Mouse (Mus musculus) adrenal gland (tissue): ENCODE results near the gene Nell2.

Source experiments
- intact Hi-C: fragments of 180-260 bp; cut with DNase I; formaldehyde crosslinking; loops from one replicate; pipeline ENCODE4 v1.15.1; 2025

Gene Nell2

DNA sequence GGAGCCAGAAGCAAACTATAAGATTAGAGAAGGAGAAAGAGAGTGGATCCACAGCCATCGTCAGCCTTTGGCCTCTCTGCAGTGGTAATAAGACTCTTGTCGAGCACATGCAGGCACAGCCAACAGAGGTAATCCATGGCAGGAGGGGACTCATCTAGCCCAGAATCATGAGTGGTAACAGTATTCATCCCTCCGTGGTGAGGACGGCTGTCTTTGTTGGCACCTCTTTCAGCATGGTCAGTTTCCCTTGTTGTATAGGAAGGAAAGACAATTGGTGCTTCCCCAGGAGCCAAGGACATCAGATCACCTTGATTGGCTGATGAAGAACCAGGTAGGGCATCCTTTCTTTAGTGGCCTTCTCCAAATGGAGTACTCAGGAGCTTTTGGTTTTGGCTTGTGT, 419.7 kb downstream of the Nell2 start:
- intact Hi-C loops = no loop called here

DNA sequence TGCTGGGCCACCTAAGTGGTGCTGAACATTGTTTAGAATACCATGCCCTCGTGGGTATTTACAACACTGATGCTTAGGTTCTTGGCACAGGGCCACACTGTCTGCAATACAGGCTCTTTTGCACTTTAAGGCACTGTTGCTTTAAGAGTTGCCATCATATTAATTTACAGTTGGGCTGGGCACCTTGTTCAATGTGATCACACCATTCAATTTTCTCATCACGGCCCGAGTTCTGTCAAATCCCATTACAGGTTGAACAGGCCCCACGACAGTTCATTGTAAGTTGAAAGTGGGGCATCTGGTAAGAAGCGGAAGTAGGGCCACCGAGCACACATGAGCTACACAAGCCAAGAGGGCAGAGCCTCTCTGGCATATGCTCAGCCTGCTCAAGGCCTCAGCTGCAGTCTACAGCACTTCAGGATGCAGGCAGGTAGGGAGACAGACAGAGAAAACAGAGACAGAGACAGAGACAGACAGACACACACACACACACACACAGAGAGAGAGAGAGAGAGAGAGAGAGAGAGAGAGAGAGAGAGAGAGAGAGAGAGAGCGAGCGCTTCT, 421.0 kb downstream of the Nell2 start:
- intact Hi-C loops = no loop called here

DNA sequence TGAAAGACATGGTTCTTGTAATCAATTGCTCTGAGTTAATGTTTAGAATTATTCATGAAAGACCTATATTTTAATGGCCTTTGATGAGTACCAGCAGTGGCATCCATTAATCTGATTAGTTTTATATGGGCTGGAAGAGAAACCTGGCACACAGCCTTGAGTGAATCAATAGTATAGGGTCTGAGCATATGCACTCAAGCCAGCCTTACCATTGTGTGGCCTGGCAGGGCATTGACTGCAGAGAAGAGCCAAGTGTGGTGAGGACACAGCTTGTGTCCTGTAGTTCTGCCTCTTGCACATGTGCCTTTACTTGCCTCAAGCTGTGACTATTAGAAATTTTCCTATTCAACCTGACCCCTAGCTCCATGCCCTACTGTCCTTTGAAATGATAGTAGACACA, 426.8 kb downstream of the Nell2 start:
- intact Hi-C loops = no loop called here

DNA sequence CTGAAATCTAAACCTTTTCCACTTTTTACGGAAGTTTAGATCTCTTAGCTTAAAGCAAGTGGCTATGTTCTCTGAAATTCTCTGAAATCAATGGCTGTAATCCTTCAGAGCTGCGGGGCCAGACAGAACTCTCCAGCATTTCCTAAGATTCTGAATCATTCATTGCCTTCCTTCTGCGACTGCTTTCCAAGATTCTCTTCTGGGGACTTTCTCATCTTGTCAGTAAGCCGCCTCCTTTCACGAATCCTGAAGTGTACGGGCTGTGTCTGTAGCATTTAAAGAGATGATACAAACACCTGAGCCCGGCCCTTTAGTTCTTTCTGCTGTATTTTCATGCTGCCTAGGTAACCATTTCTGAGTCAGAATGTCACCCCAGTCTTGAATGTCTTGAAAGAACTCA, 428.2 kb downstream of the Nell2 start:
- intact Hi-C loops = no loop called here

DNA sequence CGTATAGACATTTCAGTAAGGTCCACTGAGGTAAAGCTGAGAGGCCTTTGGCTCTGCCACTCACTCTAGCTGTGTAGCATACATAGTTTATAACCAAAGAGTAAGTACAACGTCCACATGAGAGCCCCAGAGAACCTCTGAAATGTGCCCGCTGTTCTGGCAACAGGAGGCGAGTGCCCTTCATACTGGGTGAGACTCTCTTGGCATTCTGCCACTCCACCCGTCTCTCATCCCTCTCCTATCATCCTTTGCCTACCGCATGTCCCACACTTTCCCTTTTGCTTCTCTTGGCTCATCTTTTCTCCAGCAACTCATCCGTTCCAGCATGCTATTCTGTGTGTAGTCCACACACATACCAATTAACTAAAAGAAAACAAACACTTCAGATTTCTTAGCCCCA, 442.4 kb downstream of the Nell2 start:
- intact Hi-C loops = no loop called here

DNA sequence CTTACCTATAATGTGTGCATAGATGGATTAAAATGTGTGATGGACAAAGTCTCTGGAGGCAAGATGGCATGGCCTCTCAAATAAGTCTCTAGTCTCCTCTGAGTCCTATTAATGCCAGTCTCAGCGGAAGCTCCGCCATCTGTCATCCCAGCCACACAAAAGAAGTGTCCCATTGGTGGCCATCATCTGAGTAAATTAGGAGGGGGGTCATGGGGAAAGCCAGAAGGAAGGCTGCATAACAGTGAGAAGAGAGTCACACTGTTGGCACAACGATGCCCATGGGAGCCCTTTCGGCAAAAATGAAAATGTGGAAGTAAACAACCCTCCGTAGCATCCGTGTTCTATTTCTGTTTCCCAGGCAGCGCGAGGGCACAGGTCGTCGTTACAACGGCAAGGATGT, 446.7 kb downstream of the Nell2 start:
- intact Hi-C loops = no loop called here

DNA sequence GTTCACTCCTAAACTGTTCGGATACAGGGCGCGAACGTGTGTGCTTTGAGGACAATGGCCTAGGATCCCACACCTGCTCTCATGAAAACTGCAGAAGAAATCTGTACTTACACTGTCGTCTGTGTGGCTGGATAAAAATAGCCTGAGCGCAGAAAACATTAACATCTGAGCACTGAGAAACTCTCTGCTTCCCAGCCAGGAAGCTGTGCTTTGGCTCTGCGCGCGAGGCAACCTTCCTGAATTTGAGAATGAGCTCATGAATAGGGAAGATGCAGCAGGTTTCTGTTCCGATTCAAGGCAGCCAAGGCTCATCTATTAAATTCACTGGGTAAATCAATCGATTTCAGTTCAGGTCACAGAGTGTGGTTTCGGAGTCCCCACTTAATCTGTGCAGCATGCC, 453.0 kb downstream of the Nell2 start:
- intact Hi-C loops = no loop called here

DNA sequence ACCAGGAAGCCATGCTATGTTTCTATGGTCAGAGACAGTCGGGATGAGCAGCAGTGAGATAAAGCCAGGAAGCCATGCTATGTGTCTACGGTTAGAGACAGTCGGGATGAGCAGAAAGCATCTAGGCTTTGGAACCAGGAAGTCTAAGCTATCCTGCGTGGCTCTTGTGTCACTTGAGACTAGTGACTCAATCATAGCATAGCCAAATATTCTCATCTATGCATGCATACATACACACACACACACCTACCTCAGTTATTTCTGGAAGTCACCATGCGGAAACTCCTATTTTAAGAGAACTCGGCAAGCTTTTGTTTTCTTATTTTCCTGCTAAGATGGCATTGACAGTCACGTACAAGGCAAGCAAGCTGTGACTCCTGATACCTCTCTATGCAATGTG, 457.5 kb downstream of the Nell2 start:
- intact Hi-C loops = no loop called here

DNA sequence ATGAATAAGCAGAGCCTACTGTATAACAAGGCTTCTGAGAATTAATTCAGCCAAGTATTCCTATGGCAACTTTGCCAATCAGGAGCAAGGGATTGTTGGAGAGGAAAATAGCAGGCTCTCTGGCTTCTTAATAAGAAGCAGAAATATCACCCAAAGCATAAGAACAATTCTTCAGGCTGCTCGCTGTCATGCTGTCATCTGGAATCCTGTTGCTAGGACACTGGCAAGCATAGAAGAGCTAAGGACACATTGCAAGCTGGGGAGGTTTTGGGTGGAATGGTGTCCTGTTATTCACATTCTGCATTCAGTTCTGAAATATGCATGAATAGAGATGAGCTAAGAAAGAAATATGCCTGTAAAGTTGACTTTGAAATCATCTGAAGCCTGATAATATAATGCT, 459.6 kb downstream of the Nell2 start:
- intact Hi-C loops = no loop called here

DNA sequence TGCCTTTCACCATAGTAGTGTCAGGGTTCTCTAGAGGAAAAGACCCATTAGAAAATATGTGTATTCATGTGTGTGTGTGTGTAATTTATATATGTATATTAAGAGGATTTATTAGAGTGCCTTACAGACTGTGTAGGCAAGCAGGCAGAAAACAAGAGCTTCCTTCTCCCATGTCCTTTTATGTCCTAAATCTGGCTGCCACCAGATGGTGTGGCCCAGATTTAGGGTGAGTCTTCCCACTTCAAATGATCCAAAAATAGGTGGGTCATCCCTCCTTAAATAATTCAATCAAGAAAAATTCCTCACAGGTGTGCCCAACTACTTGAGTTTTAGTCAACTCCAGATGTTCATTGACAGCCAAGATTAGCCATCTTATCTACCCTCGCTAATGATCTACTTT, 460.3 kb downstream of the Nell2 start:
- intact Hi-C loops = no loop called here

DNA sequence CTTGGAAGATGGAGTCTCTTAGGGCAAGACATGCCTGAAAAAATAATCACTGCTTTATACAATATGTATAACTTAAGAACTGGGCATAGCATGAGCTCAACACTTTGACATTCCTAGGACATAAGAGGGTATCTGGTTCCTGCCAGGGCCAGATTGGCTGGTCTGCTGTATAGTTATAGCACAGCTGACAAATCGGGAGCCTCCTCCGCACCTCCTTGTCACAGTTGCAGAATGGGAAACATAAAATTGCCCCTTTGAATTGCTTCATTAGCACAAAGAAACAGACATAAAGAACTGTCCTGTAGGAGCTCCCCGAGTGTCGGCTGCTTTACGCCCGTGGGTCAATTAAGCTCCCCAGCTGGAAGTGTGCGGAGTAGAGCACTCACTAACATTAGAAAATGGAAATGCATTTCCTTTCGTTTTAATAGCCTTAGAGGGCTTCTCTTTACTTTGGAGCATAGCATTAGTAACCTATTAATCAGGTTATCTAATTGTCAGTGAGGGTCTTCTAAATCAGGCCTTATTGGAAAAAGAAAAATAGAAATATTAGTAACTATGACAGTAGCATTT, 473.2 kb downstream of the Nell2 start:
- intact Hi-C loops = no loop called here

DNA sequence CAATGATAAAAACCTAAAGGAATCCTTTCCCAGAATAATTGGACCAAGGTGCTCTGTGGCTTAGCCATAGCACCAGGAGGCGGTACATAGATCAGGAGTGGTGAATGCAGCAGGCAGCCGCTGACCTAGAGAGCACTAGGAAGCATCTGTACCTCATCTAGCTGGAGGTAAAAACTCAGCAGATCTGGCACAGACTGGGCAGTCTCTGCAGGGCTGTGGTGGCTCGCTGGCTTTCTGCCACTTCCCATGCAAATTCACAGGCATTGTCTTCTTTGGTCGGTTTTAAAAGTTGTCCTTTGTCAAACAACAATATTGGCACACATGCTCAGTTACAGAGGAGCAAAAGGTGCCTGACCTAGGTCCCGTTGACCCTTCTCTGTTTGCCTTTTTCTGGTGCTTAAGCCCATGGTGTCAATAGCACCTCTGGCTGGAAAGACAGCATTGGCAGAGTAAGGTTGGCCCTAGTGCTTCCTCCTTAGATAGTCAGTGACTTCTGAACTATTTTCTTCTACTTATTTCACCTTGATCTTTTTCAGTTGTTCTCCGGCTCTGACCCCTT, 479.1 kb downstream of the Nell2 start:
- intact Hi-C loops = no loop called here

DNA sequence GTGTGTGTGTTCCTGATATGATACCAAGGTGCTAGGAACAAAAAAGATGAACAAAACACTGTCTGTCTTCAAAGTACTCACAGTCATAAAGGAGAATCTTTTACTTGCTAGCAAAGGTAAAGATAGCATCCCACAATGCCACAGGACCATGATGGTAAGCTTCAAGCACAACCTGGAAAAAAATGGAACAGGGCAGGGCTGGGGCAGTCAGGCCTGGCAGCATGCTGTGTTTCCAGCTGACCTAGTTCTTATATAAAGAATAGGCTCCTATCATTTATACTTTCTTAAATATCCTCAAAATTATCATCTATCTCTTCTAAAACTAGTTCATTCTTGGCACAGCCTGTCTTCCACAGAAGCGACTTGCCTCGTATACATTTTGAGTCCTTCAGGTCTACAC, 480.9 kb downstream of the Nell2 start:
- intact Hi-C loops = no loop called here

DNA sequence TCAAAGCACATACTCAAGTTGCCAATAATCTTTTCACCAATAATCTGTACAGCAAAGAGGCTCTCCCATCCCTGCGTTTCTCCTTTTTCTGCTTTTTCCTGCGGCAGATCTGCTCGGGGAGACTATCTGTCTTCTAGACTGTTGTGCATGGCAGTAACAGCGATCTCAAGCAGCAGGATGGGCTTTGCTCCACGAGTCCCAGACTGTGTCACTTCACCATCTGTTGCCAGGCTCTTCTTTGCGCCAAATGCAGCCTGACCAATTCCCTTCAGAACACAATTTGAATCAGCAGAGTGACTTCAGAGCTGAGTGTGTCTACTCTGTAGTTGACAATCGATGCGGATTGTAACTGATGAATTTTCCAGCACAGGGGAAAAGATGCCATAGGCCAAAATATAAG, 484.3 kb downstream of the Nell2 start:
- intact Hi-C loops = no loop called here

DNA sequence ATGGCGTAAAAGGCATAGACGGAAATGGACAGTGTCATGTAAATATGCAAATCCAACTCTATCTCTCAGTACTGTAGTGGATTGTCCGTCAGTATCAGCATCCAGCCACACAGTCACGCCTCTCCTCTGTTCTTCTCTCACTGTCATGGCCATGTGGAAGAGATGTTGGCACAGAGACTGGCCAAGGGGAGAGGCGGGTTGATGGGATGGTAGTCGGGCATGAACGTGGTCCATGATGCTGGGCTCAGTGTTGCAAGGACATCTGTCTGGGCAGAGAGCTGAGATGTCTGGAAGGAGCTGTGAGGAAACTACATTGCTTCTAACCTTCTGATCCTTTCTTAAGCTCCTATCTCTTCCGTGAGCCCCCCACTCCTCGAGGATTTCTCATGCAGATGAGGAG, 485.9 kb downstream of the Nell2 start:
- intact Hi-C loops = no loop called here

DNA sequence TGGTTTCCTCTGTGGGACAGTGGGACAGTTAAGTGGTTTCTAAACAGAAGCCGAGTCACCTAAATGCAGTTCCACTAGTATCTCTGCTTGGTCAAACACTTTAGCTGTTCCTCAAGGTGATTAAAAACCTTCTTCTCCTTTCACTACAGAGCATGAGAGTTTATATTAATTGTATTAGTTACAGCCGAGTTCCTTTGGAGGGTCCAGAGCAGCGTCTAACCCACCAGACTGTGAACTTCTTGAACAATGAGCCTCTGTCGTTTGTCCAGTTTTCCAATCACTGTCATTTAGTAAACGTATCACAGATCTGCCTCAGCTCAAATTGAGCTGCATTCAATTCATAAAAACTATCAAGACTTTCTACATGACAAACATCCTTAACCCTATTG, 498.9 kb downstream of the Nell2 start:
- intact Hi-C loops = no loop called here

DNA sequence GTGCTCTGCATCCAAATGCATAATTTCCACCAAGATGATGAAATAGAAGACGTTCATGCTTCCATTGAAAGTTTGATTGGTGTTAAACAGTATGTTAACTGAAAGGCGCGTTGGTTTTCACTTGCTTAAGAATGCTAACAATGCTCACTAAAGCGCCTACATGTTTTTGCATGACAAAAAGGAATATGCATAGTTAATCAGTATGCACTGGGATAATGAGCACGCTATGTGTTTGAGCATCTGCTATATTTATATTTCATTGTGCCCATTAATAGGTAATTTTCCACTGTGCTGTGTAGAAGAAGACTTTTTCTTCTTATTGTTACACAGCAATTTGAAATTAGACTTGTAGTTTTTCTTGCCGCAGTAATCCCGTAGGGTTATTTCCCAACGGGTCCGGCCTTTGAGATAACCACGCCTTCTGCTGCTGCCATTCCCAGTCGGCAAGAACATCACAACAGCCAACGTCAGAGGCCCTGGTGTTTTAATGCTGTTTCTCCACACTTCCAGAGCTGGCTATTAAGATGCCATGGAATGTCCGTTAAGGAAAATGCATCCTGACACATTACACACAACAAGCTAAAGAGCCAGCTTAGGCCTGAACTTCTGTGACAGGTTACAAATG, 499.4 kb downstream of the Nell2 start:
- intact Hi-C loops = no loop called here
